Mouse (Mus musculus) neural tube, embryonic 15.5 days (tissue): ENCODE data around the gene Rapgef4. TPM values are rescaled to one million over a fixed set of nuclear protein-coding genes. Genes with fewer than 3 reads are reported as not detected.
A peak's percentile ranks its signal among the peaks of the same experiment; 100 is the strongest.
"Not testable (repeated sequence)": the region's sequence is repeated elsewhere in the genome, so short reads cannot be mapped to it uniquely, and the experiment has no call there.

Source experiments
- ATAC-seq: fragments of 200-750 bp; cut with Nextera tagmentation; 2 replicates; pipeline ENCODE4 v1.8.0; 2017; ENCODE audit warnings: mild to moderate bottlenecking, moderate TSS enrichment, moderate library complexity; ENCODE audit not compliant: low FRiP score
- H3K27ac ChIP-seq: fragments of 300-500 bp; sonication (generic); replicated peaks from 2 replicates; pipeline ENCODE4 v1.5.1; 2015; ENCODE audit warnings: mild to moderate bottlenecking, inconsistent platforms
- H3K27me3 ChIP-seq: fragments of 300-500 bp; sonication (generic); replicated peaks from 2 replicates; pipeline ENCODE4 v1.6.1; 2015; ENCODE audit warnings: inconsistent platforms
- H3K36me3 ChIP-seq: fragments of 300-500 bp; sonication (generic); 2 replicates; pipeline ENCODE4 v1.6.1; 2015; ENCODE audit warnings: inconsistent platforms
- H3K4me1 ChIP-seq: fragments of 300-500 bp; sonication (generic); 2 replicates; pipeline ENCODE4 v1.6.1; 2015; ENCODE audit warnings: inconsistent platforms
- H3K4me2 ChIP-seq: fragments of 300-500 bp; sonication (generic); 2 replicates; pipeline ENCODE4 v1.6.1; 2015; ENCODE audit warnings: inconsistent platforms, mild to moderate bottlenecking, moderate library complexity
- H3K4me3 ChIP-seq: fragments of 300-500 bp; sonication (generic); replicated peaks from 2 replicates; pipeline ENCODE4 v1.5.1; 2015; ENCODE audit warnings: mild to moderate bottlenecking, inconsistent platforms
- H3K9ac ChIP-seq: fragments of 300-500 bp; sonication (generic); replicated peaks from 2 replicates; pipeline ENCODE4 v1.6.1; 2015; ENCODE audit warnings: mild to moderate bottlenecking, inconsistent platforms
- H3K9me3 ChIP-seq: fragments of 300-500 bp; sonication (generic); replicated peaks from 2 replicates; pipeline ENCODE4 v1.6.1; 2016; ENCODE audit warnings: inconsistent platforms
- WGBS: fragments of 180-500 bp; shearing (Covaris S2); methylation state at CpG from one replicate; pipeline ENCODE4 v1.1.7; 2015; ENCODE audit warnings: mixed read lengths; 5-methylcytosine and 5-hydroxymethylcytosine counted together
- polyA plus RNA-seq: library from polyadenylated mRNA; unstranded; fragments of >200 nt; fragmentation: Nextera tagmentation; extraction: Ambion mirVana; gene quantifications from 2 replicates; pipeline ENCODE4 v1.2.1, GENCODE M21; 2015

The Rapgef4 gene
- polyA plus RNA-seq, 1 experiment from 2014 or later: 45.3 TPM

DNA sequence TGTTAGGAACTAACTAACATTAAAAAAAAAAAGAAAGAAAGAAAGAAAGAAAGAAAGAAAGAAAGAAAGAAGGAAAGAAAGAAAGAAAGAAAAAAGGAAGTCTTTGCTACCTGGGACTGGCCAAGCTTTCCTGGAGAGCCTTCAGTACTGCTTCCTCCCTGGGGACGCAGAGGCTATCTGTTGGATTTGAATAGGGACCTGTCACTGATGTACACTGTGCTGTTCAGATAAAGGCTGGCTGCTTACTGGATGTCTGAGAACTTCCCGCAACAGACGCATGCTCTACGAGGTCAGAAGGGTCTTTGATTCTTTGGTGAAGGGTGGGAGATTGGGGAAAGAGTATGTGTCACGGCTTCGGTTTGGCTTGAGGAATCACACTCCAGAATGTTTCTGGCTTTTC lies 73.7 kb downstream of the Rapgef4 start:
- H3K27ac ChIP-seq: peak overlapping the region; percentile 10
- no peaks in the 10 kb centered on the region for H3K27me3 ChIP-seq
- WGBS: 79% methylated on average over 6 of the region's 6 CpGs
- no peak overlapping the region for H3K9ac ChIP-seq
- ATAC-seq: no peak
- no peaks in the 10 kb centered on the region for H3K9me3 ChIP-seq
- no peak overlapping the region for H3K4me2 ChIP-seq
- H3K4me1 ChIP-seq: 0 out of 2 replicates have a peak, but pooled peaks cover 3% of the 10 kb centered on the region
- no peaks in the 10 kb centered on the region for H3K36me3 ChIP-seq
- no peak overlapping the region for H3K4me3 ChIP-seq

DNA sequence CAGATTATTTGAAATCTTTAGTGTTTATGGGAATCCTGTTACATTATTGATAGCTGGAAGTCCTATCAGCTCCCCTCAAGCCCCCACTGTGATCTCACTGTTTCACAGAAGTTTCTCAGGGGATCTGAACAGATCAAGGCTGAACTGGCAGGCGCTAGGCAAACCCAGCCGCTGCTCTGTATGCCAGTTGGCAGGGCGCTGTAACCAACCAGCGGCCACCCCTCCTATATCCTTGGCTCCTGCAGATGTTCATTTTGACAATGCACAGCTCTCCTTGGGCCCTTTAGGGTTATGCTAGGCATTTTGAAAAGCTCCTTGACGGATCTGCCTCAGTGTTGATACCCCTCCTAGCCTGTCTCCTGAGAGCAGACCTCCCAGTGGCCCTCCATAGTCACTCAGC lies 74.4 kb downstream of the Rapgef4 start:
- WGBS: 80% methylated on average over 5 of the region's 5 CpGs
- Histone ChIP-seq H3K4me2 (peak overlapping the region; percentile 13; the same call in 1 of the 2 replicates), H3K4me1 (no peaks in the 10 kb centered on the region), H3K27ac (no peak overlapping the region; the same call in 1 of the 2 replicates), H3K36me3 (no peaks in the 10 kb centered on the region), H3K9ac (no peak overlapping the region), H3K4me3 (0 out of 2 replicates have a peak overlapping the region, but pooled peaks have one; percentile 3), H3K9me3 (no peaks in the 10 kb centered on the region), H3K27me3 (no peaks in the 10 kb centered on the region)
- ATAC-seq: no peak

DNA sequence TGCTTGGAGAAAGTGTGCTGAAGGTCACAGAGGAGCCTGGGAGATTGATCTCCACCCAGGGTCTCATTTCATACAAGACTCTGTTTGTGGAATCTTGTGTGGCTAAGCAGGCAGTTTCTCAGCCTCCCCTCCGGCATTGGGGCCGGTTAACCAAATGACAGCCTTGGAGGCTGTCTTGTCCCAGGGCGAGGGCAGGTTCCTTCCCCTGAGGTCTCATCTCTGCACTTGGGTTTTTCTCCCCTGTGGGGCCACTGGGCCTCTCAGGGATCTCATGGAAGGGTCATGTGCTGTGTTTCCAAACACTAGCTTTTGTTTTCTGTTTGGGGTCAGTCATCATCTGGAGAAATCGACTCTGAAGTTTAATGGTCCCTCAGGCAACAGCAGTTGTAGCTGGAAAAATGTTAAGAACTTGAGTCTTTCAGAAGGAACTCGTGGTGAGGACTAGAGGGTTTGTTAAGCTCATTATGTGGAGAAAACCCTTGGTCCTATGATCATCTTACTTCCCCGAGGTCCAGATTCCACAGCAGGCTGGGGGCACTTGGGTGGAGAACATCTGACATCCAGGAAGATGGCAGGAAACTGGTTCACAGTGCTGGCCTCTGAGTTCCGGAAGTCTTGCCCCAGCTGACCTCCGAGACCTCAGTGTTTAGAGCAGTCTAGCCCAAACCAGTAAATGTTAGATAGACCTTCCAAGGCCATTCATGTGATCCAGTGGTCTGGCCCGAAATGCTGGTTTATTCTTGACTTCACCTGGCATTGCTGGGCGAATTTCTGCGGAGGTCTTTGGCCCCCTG lies 75.2 kb downstream of the Rapgef4 start:
- Histone ChIP-seq H3K9ac (no peak overlapping the region), H3K9me3 (no peaks in the 10 kb centered on the region), H3K27ac (no peak overlapping the region; the same call in 1 of the 2 replicates), H3K36me3 (no peaks in the 10 kb centered on the region), H3K27me3 (no peaks in the 10 kb centered on the region), H3K4me1 (no peaks in the 10 kb centered on the region), H3K4me3 (no peak overlapping the region), H3K4me2 (no peak overlapping the region)
- 66% methylated on average over 11 of the region's 11 CpGs for WGBS
- ATAC-seq: no peak

DNA sequence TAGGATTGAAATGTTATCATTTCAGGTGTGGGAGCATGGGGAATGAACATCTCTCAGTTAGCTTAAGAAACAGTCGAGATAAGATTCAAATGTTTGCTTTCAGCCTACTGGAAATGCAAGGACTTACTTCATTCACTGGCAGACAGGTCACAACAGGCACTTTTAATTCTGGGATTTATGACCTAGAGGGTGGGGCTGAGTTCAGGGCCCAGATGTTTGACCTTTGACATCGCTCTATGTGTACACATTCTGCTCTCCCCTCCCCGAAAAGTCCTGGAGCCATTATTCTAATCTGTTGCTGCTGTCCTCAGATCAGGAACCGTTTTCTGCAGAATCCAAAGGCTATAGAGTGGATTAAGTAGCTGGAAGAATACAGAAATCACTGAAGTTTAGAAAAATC lies 81.9 kb downstream of the Rapgef4 start:
- WGBS: 44% methylated on average over 4 of the region's 4 CpGs
- no peak overlapping the region for H3K4me3 ChIP-seq
- no peaks in the 10 kb centered on the region for H3K4me1 ChIP-seq
- H3K36me3 ChIP-seq: no peaks in the 10 kb centered on the region
- H3K9me3 ChIP-seq: no peaks in the 10 kb centered on the region
- H3K4me2 ChIP-seq: no peak overlapping the region
- no peak overlapping the region for H3K27ac ChIP-seq
- H3K27me3 ChIP-seq: no peaks in the 10 kb centered on the region
- no peak for ATAC-seq
- no peak overlapping the region for H3K9ac ChIP-seq

DNA sequence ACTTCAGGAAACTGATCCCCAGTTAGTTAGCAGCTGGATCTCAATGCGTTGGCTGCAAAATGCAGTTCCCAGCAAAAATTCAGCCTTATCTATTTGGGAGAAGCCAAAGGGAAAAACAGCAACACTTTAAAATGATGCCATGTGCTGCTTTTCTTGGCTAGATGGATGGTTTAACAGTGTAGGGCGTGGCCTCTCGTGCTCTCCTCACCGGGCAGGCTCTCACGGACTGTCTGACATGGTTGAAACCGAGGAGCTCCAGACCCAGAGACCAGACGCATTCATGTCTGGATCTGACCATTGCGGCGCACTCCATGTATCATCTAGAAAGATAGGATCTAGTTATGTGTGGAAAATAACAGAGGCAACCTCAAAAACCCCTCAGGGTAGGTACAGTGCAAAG lies 87.5 kb downstream of the Rapgef4 start:
- Histone ChIP-seq H3K9ac (no peak overlapping the region), H3K9me3 (no peaks in the 10 kb centered on the region), H3K36me3 (no peaks in the 10 kb centered on the region), H3K4me3 (no peak overlapping the region), H3K27me3 (no peaks in the 10 kb centered on the region), H3K4me1 (peaks cover 7% of the 10 kb centered on the region; the same call in 1 of the 2 replicates), H3K4me2 (no peak overlapping the region), H3K27ac (no peak overlapping the region)
- 86% methylated on average over 9 of the region's 9 CpGs for WGBS
- ATAC-seq: no peak

DNA sequence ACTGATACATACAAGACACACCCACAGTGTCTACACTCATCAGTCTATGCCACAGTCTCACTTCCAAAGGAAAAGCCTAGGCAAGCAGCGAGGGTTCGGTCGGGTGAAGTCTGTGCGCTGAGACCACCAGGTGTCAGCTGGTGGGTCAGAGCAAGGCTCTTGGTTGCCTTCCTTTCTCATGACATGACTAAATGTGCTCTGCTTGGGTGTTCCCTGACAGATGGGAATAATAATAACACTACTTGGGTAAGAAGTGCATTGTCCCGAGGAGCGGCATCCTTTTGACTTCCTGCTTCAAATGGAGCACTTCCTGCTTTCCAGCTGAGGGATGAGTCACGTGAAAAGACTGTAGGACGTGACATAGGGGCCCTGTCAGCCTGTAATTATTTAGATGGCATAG lies 89.0 kb downstream of the Rapgef4 start:
- ATAC-seq: no peak

DNA sequence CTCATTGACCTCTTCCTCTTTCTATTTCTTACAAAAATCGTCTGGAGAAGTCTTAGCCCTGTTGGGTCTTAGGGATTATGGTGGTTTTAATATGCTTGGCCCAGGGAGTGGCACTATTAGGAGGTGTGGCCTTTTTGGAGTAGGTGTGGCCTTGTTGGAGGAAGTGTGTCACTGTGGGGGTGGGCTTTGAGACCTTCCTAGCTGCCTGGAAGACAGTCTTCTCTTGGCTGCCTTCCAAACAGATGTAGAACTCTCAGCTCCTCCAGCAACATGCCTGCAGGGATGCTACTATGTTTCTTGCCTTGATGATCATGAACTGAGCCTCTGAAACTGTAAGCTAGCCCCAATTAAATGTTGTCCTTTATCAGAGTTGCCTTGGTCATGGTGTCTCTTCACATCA lies 92.1 kb downstream of the Rapgef4 start:
- H3K9ac ChIP-seq, H3K9me3 ChIP-seq, ATAC-seq, H3K36me3 ChIP-seq, H3K4me2 ChIP-seq, H3K27me3 ChIP-seq, H3K4me3 ChIP-seq, H3K27ac ChIP-seq: not testable (repeated sequence)
- WGBS: 50% methylated on average over 1 of the region's 1 CpGs
- H3K4me1 ChIP-seq: peaks cover 12% of the 10 kb centered on the region

More for the DNA sequence above, 89.0 kb downstream of the Rapgef4 start:
- peaks cover 7% of the 10 kb centered on the region; the same call in 1 of the 2 replicates for H3K4me1 ChIP-seq
- 53% methylated on average over 8 of the region's 8 CpGs for WGBS
- H3K27ac ChIP-seq: no peak overlapping the region
- no peaks in the 10 kb centered on the region for H3K9me3 ChIP-seq
- no peak overlapping the region for H3K9ac ChIP-seq
- no peaks in the 10 kb centered on the region for H3K36me3 ChIP-seq
- H3K27me3 ChIP-seq: no peaks in the 10 kb centered on the region
- H3K4me2 ChIP-seq: no peak overlapping the region
- no peak overlapping the region for H3K4me3 ChIP-seq

DNA sequence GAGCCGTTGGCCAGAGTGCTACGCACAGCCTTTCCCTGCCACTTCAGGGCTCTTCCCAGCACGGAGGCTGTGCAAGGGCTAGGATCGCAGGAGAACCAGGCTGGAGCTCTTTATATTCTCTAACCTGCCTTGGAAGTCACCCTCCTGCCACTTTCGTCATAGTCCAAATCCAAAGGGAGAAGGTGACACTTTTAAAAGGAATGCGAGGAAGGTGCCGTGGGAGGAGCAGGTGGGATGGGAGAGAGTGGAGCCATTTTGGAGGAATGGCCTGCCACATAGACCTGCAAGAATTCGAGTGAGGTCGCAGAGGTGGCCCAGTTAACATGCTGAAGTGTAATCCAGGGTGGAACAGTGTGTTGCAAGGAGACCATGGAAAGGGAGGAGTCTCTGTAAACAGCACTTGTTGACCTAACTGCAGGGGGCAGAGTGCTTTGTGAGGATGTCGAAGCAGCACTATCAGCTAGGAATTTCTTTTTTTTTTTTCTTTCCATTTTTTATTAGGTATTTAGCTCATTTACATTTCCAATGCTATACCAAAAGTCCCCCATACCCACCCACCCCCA lies 94.0 kb downstream of the Rapgef4 start:
- Histone ChIP-seq H3K9me3 (no peaks in the 10 kb centered on the region), H3K9ac (no peak overlapping the region), H3K4me2 (no peak overlapping the region), H3K4me1 (peaks cover 7% of the 10 kb centered on the region), H3K27me3 (no peaks in the 10 kb centered on the region), H3K4me3 (no peak overlapping the region), H3K36me3 (no peaks in the 10 kb centered on the region), H3K27ac (no peak overlapping the region)
- ATAC-seq: no peak
- 80% methylated on average over 10 of the region's 10 CpGs for WGBS

DNA sequence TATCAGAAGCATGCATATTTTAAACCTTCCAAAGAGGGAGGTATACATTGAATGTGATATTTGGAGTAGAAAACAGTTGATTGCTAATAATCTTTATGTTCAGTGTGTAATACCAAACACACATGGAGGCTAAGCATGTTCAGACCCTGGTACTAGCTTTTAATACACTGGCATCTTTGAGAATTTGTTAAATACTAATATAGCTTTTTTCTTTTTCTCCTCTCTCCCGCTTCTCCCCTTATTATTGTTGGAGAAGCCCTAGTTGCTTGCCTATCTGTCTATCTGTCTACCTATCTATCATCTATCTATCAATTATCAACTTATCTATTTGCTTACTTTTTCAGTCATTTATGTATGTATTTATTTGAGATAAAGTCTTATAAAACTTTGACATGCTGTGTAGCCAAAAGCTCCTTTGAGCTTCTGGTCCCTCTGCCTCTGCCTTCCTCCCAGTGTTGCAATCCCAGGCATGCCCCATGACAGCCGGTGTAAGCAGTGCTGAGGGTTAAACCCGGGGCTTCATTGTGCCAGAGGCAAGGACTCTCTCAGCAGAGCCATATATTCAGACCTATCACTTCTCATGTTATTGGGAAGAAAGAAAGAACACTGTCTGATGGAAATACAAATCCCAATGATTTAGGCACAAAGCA lies 96.6 kb downstream of the Rapgef4 start:
- Histone ChIP-seq H3K36me3 (no peaks in the 10 kb centered on the region), H3K4me2 (no peak overlapping the region), H3K4me1 (peaks cover 5% of the 10 kb centered on the region), H3K9ac (no peak overlapping the region), H3K9me3 (no peaks in the 10 kb centered on the region), H3K27ac (peak overlapping the region; percentile 28; the same call in 1 of the 2 replicates), H3K27me3 (no peaks in the 10 kb centered on the region), H3K4me3 (no peak overlapping the region)
- no peak for ATAC-seq
- WGBS: 45% methylated on average over 3 of the region's 3 CpGs

DNA sequence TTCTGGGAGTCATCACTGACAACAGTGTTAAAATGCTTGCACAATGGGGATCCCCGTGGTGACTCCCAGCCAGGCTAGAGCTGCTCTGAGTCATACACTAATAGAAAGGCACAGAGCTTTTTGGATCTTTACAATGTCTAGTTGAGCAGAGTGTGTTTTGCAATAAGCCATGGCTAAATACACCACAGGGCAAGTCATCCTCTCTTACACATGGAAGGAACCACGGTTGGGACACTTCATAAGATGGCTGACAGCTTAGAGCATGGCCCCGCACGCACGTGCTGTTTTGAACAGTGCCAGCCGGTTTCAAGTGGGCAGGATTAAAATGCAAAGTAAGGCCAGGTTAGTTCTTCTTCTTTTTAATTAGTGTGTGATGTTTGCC lies 97.1 kb downstream of the Rapgef4 start:
- H3K4me2 ChIP-seq: no peak overlapping the region
- no peak for ATAC-seq
- 57% methylated on average over 6 of the region's 6 CpGs for WGBS
- no peaks in the 10 kb centered on the region for H3K36me3 ChIP-seq
- peak overlapping the region; percentile 28; the same call in 1 of the 2 replicates for H3K27ac ChIP-seq
- H3K27me3 ChIP-seq: no peaks in the 10 kb centered on the region
- no peaks in the 10 kb centered on the region for H3K9me3 ChIP-seq
- H3K9ac ChIP-seq: no peak overlapping the region
- peaks cover 5% of the 10 kb centered on the region for H3K4me1 ChIP-seq
- H3K4me3 ChIP-seq: no peak overlapping the region

DNA sequence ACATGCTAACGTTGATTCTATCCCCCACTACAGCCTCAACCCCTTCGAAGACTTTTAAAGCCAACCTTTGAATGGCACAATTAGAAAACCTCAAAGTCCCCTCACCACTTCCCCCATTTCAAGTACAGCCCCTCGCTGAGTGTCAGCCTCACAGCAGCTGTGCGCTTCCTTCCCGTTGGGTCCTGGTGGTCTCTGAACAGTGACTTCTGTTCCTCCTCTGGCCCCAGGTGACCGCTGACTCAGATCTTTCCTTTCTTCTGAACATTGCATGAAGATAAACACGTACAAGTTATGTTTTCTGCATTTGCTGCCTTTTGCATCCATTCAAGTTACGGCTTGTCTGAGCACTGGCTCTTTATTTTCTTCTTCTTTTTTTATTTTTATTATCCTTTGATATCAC lies 98.1 kb downstream of the Rapgef4 start:
- no peak for ATAC-seq
- Histone ChIP-seq H3K27me3 (no peaks in the 10 kb centered on the region), H3K4me2 (no peak overlapping the region), H3K36me3 (no peaks in the 10 kb centered on the region), H3K4me1 (peaks cover 5% of the 10 kb centered on the region), H3K9ac (no peak overlapping the region), H3K27ac (no peak overlapping the region), H3K9me3 (no peaks in the 10 kb centered on the region), H3K4me3 (no peak overlapping the region)
- WGBS: 78% methylated on average over 8 of the region's 8 CpGs

DNA sequence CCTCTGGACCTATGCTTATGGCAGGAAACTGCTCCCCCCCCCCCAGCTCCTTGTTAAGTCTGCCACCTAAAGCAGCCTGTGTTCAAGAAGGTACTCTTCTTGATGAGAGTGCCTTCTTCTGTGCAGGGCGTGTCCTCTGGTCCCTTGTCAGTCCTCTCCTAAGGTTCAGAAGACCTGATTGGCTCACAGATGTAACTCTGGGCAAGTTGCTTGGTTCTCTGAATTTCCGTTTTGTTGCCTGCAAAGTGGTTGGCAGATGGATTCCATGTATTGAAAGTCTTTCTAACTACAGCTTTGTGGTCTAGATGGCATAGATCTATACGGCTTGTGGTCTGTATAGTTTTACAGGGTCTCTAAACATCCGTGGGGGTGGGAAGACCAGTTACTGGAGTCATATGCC lies 101.8 kb downstream of the Rapgef4 start:
- Histone ChIP-seq H3K27ac (no peak overlapping the region), H3K9me3 (no peaks in the 10 kb centered on the region), H3K9ac (no peak overlapping the region), H3K4me3 (no peak overlapping the region), H3K36me3 (no peaks in the 10 kb centered on the region), H3K4me2 (no peak overlapping the region), H3K4me1 (peaks cover 2% of the 10 kb centered on the region), H3K27me3 (no peaks in the 10 kb centered on the region)
- no peak for ATAC-seq
- 83% methylated on average over 4 of the region's 4 CpGs for WGBS
